Mouse (Mus musculus) forebrain, embryonic 12.5 days (tissue): ENCODE measurements around the gene Arnt2. TPM values are rescaled to one million over a fixed set of nuclear protein-coding genes. Genes with fewer than 3 reads are reported as not detected.

Experiments used
- ATAC-seq: fragments of 200-750 bp; cut with Nextera tagmentation; 2 replicates; pipeline ENCODE4 v1.8.0; 2017; ENCODE audit warnings: moderate TSS enrichment; ENCODE audit not compliant: low FRiP score
- H3K27ac ChIP-seq: fragments of 300-500 bp; sonication (generic); 2 replicates; pipeline ENCODE4 v1.5.1; 2016; ENCODE audit warnings: mild to moderate bottlenecking
- H3K27me3 ChIP-seq: fragments of 300-500 bp; sonication (generic); 2 replicates; pipeline ENCODE4 v1.6.1; 2016; ENCODE audit warnings: mild to moderate bottlenecking
- H3K36me3 ChIP-seq: fragments of 300-500 bp; sonication (generic); replicated peaks from 2 replicates; pipeline ENCODE4 v1.6.1; 2016; ENCODE audit warnings: mild to moderate bottlenecking
- H3K4me1 ChIP-seq: fragments of 300-500 bp; sonication (generic); 2 replicates; pipeline ENCODE4 v1.6.1; 2016
- H3K4me2 ChIP-seq: fragments of 300-500 bp; sonication (generic); 2 replicates; pipeline ENCODE4 v1.6.1; 2016; ENCODE audit warnings: mild to moderate bottlenecking, moderate library complexity
- H3K4me3 ChIP-seq: fragments of 300-500 bp; sonication (generic); replicated peaks from 2 replicates; pipeline ENCODE4 v1.5.1; 2016; ENCODE audit warnings: mild to moderate bottlenecking
- H3K9ac ChIP-seq: fragments of 300-500 bp; sonication (generic); 2 replicates; pipeline ENCODE4 v1.6.1; 2016; ENCODE audit warnings: mild to moderate bottlenecking
- H3K9me3 ChIP-seq: fragments of 300-500 bp; sonication (generic); 2 replicates; pipeline ENCODE4 v1.6.1; 2016
- WGBS: fragments of 180-500 bp; shearing (Covaris S2); methylation state at CpG from one replicate; pipeline ENCODE4 v1.1.7; 2016; 5-methylcytosine and 5-hydroxymethylcytosine counted together
- polyA plus RNA-seq: library from polyadenylated mRNA; unstranded; fragments of >200 nt; fragmentation: Nextera tagmentation; extraction: Ambion mirVana; gene quantifications from 2 replicates; pipeline ENCODE4 v1.2.1, GENCODE M21; 2016

Arnt2 gene
- polyA plus RNA-seq, 1 experiment from 2014 or later, result 65.9 TPM

DNA sequence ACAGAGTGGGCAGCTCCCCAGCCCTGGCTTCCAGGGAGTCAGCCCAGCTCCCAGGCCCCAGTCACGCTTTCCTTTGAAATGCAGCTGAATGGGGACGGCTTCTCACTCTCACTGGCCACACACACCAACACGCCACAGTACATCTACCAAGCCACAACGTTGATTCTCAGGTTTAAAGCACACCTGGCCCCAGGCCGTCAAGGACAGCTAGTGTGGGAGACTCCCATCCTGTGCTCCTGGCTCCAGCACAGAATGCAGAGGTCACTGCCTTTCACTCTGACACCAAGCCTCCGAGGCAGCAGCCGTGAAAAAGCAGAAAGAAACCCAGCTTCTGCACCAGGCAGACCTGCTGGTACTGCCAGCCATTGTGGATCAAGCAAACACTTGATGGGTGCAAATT lies 160.6 kb downstream of the Arnt2 start:
- Histone ChIP-seq H3K4me3 (no peak overlapping the region), H3K27ac (no peak overlapping the region), H3K4me2 (no peak overlapping the region), H3K27me3 (no peaks in the 10 kb centered on the region), H3K9me3 (no peaks in the 10 kb centered on the region), H3K36me3 (peaks cover 67% of the 10 kb centered on the region), H3K9ac (no peak overlapping the region), H3K4me1 (0 out of 2 replicates have a peak, but pooled peaks cover 5% of the 10 kb centered on the region)
- ATAC-seq, result no peak
- whole genome bisulfite sequencing, result 63% methylated on average over 7 of the region's 7 CpGs

DNA sequence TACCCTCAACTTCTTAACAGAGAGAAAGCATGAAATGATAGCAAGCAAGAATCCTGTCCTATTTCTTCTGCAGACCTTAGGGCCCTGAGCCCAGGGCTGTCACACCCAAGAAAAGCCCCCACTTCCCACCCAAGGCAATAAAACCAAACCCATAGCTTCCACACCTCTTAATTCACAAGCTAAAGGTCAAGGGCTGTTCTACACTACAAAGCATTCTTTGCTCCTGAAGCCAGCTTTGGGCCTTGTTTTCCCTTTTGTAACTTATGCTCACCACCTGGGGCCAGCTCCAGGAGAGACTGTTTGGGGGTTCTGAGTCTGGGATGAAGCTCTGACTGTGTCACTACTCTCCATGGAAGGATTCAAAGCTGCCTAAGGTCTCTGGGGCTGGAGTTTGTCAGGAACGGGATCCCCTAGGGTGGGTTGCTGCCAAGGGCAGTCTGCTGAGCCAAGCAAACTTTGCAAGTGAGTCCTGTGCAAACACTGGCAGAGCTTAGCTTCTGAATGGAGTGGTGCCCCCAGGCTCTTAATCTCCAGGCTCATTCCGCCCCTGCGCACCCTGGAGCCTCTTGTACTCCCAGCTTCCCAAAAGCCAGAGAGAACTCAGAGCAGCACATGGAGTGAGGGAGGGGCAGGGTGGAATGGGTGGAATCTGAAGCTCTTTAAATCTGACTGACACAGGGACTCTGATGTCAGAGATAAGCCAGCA lies 161.9 kb downstream of the Arnt2 start:
- H3K4me3 ChIP-seq, result no peak overlapping the region
- no peaks in the 10 kb centered on the region for H3K9me3 ChIP-seq
- no peak overlapping the region for H3K9ac ChIP-seq
- peaks cover 57% of the 10 kb centered on the region for H3K36me3 ChIP-seq
- H3K4me1 ChIP-seq, result 0 out of 2 replicates have a peak, but pooled peaks cover 5% of the 10 kb centered on the region
- 28% methylated on average over 3 of the region's 3 CpGs for WGBS
- H3K27me3 ChIP-seq, result no peaks in the 10 kb centered on the region
- H3K4me2 ChIP-seq, result no peak overlapping the region
- no peak for ATAC-seq
- no peak overlapping the region for H3K27ac ChIP-seq

DNA sequence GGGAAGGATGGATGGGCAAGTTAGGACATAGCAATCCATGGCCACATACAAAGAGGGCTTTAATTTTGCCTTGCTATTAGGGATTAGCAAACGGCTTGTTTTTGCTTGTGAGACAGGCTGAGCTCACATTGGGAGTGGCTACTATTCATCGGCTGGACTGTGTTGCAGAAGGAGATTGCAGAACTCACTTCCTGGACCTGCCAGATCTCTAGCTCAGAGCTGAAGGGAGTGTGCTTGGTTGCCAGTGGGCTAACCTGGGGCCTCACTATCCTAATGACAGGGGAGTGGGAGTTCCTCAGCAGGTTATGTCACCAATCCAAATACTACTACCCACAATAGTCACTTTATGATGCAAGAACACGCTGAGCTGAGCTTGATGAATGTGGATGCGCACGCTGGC lies 163.1 kb downstream of the Arnt2 start:
- Histone ChIP-seq H3K4me3 (no peak overlapping the region), H3K9ac (no peak overlapping the region), H3K36me3 (peaks cover 45% of the 10 kb centered on the region), H3K4me1 (0 out of 2 replicates have a peak, but pooled peaks cover 5% of the 10 kb centered on the region), H3K27me3 (no peaks in the 10 kb centered on the region), H3K4me2 (no peak overlapping the region), H3K27ac (no peak overlapping the region), H3K9me3 (no peaks in the 10 kb centered on the region)
- no peak for ATAC-seq
- 95% methylated on average over 5 of the region's 5 CpGs for WGBS

DNA sequence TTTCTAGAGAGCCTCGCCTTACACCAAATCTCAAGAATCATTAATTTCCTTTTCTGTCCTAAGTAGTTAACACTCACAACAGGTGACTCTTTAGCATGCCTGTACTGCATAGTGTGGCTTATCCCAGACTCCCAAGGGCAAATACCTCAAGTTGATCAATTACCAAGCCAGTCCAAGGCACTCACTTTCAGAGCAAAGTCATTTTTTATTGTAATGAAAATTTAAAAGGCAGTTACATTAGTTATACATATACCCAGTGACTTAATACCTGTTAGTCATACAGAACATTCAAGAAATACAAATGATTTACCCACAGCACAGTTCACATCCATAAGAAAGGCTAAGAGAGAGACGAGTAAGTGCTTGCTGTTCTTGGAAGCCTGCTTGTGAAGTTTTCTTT lies 163.9 kb downstream of the Arnt2 start:
- no peak for ATAC-seq
- H3K4me2 ChIP-seq, result no peak overlapping the region
- H3K4me3 ChIP-seq, result no peak overlapping the region
- 92% methylated on average over 2 of the region's 2 CpGs for WGBS
- 0 out of 2 replicates have a peak, but pooled peaks cover 5% of the 10 kb centered on the region for H3K4me1 ChIP-seq
- H3K9me3 ChIP-seq, result no peaks in the 10 kb centered on the region
- H3K36me3 ChIP-seq, result peaks cover 39% of the 10 kb centered on the region
- H3K9ac ChIP-seq, result no peak overlapping the region
- no peaks in the 10 kb centered on the region for H3K27me3 ChIP-seq
- H3K27ac ChIP-seq, result no peak overlapping the region

DNA sequence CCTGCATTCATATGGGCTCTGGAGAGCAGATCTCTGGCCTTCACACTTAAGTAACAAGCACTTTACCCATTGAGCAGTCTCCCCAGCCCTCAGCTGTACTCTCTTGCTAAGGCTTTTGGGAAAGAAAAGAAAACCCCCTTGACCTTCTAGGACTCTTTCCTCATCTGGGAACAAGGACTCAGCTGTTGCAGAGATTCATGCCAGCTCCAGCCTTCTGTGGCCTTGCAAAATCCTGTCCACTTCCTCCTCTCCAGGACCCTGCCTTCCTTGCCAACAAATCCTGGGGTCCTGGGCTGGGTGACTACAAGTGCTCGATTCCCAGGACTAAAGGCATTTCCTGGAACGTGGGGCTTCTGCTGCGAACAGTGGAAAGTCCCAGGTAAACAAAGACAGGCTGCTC lies 169.6 kb downstream of the Arnt2 start:
- H3K4me2 ChIP-seq, result no peak overlapping the region
- H3K36me3 ChIP-seq, result no peaks in the 10 kb centered on the region
- WGBS, result 89% methylated on average over 3 of the region's 3 CpGs
- H3K27me3 ChIP-seq, result no peaks in the 10 kb centered on the region
- no peak overlapping the region for H3K27ac ChIP-seq
- no peak for ATAC-seq
- no peak overlapping the region for H3K4me3 ChIP-seq
- no peak overlapping the region for H3K9ac ChIP-seq
- no peaks in the 10 kb centered on the region for H3K4me1 ChIP-seq
- no peaks in the 10 kb centered on the region for H3K9me3 ChIP-seq

DNA sequence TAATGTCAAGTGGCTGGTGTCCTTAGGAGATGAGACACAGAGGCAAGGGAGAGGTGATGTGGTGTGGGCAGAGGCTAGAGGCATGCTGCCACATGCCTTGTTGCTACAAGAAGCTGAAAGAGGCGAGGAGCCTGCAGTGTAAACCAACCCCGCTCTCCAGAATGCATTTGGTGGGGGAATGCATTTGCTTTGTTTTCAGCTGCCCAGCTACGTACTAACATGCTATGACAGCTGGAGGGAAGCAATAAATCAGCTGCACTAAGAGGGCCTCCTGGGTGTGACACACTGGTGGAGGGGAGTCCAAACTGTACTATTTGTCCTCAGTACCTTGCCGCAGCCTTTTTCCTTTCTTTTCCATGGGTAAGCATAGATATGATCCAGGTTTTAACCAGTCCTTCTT lies 172.3 kb downstream of the Arnt2 start:
- Histone ChIP-seq H3K4me2 (no peak overlapping the region), H3K4me1 (no peaks in the 10 kb centered on the region), H3K36me3 (no peaks in the 10 kb centered on the region), H3K4me3 (no peak overlapping the region), H3K27ac (no peak overlapping the region), H3K27me3 (no peaks in the 10 kb centered on the region), H3K9ac (no peak overlapping the region), H3K9me3 (no peaks in the 10 kb centered on the region)
- no peak for ATAC-seq
- 78% methylated on average over 4 of the region's 4 CpGs for WGBS

DNA sequence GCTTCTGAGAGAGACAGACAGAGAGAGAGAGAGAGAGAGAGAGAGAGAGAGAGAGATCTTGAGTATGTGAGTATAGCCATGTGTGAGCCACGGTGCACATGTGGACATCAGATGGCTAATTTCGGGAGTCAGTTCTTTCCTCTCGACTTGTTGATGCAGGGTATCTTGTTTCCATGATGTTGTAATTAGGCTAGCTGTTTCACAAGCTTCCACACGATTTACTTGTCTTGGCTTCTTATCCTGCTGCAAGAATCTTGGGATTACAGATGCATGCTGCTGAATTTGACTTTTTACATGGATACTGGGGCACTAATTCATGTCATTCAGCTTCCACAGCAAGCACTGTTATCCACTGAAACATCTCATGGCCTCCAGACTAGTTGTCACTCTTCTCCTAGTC lies 178.6 kb downstream of the Arnt2 start:
- no peak for ATAC-seq
- H3K9me3 ChIP-seq, result no peaks in the 10 kb centered on the region
- H3K27ac ChIP-seq, result no peak overlapping the region
- H3K27me3 ChIP-seq, result no peaks in the 10 kb centered on the region
- H3K4me1 ChIP-seq, result no peaks in the 10 kb centered on the region
- 83% methylated on average over 4 of the region's 4 CpGs for WGBS
- H3K4me2 ChIP-seq, result no peak overlapping the region
- H3K4me3 ChIP-seq, result no peak overlapping the region
- no peaks in the 10 kb centered on the region for H3K36me3 ChIP-seq
- no peak overlapping the region for H3K9ac ChIP-seq

DNA sequence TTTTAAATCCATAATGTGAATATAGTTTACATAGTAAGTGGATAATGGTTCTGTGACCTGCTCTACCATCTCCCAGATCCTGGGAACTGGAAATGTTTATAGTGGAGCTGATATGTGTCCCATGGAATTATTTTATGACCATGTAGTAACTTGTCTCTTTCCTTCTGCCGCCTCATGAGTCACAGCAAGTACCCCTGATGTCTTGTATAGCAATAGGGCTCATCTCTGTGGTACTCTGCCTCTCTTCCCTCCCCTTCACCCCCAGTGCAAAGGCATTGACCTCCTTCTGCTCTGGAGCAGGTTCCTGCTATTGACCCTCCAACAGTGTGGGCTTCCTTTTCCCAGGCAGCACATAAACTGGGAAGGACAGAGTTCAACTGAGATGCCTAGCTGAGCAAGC lies 182.3 kb downstream of the Arnt2 start:
- Histone ChIP-seq H3K36me3 (no peaks in the 10 kb centered on the region), H3K4me3 (no peak overlapping the region), H3K27me3 (no peaks in the 10 kb centered on the region), H3K27ac (no peak overlapping the region), H3K4me2 (no peak overlapping the region), H3K9me3 (no peaks in the 10 kb centered on the region), H3K9ac (no peak overlapping the region), H3K4me1 (no peaks in the 10 kb centered on the region)
- whole genome bisulfite sequencing, result 94% methylated on average over 1 of the region's 1 CpGs
- no peak for ATAC-seq

DNA sequence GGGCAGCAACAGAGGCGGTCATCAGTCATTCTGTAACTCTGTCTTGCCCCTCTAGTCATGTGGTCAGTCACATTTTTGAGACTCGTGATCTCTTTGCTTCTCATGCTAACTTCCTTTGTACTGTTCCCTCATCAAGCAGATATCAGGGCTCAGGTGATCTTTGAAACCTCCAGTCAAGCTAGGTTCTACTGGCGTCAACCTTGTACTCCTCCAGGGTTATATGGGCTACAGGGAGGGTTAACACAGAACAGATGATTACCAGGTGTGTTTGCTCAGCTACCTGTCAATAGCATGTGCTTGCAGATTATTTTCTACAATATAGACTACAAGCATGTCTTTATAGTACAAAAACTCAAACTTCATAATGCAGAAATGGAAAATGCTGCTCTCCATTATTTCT lies 183.1 kb downstream of the Arnt2 start:
- ATAC-seq, result no peak
- no peak overlapping the region for H3K4me3 ChIP-seq
- H3K9ac ChIP-seq, result no peak overlapping the region

DNA sequence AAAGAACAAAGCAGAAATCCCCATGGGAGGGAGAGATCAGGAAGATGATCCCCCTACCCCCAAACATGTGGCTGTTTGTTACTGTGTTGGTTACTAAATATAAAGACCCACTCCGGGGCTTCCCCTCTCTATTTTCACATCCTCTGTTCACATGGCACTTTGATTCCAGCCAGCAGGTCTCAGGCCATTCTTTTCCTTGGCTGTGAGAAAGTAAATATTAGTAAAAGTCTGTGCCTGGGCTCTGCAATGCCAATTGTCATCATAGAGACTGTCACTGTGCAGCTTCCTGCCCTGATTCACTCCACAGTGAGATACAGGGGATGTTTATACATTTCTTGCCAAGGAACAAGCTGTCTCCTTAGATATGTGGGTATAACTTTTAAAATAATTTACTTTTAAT lies 197.9 kb downstream of the Arnt2 start:
- H3K9me3 ChIP-seq, result no peaks in the 10 kb centered on the region
- no peaks in the 10 kb centered on the region for H3K36me3 ChIP-seq
- no peak overlapping the region for H3K9ac ChIP-seq
- H3K27me3 ChIP-seq, result no peaks in the 10 kb centered on the region
- no peak overlapping the region for H3K4me2 ChIP-seq
- no peak for ATAC-seq
- no peak overlapping the region for H3K27ac ChIP-seq
- 0 out of 2 replicates have a peak, but pooled peaks cover 8% of the 10 kb centered on the region for H3K4me1 ChIP-seq
- 73% methylated on average over 1 of the region's 1 CpGs for WGBS
- no peak overlapping the region for H3K4me3 ChIP-seq

More for the DNA sequence above, 183.1 kb downstream of the Arnt2 start:
- no peak overlapping the region for H3K4me2 ChIP-seq
- no peaks in the 10 kb centered on the region for H3K27me3 ChIP-seq
- H3K9me3 ChIP-seq, result no peaks in the 10 kb centered on the region
- WGBS, result 84% methylated on average over 3 of the region's 3 CpGs
- no peaks in the 10 kb centered on the region for H3K36me3 ChIP-seq
- no peak overlapping the region for H3K27ac ChIP-seq
- H3K4me1 ChIP-seq, result no peaks in the 10 kb centered on the region

DNA sequence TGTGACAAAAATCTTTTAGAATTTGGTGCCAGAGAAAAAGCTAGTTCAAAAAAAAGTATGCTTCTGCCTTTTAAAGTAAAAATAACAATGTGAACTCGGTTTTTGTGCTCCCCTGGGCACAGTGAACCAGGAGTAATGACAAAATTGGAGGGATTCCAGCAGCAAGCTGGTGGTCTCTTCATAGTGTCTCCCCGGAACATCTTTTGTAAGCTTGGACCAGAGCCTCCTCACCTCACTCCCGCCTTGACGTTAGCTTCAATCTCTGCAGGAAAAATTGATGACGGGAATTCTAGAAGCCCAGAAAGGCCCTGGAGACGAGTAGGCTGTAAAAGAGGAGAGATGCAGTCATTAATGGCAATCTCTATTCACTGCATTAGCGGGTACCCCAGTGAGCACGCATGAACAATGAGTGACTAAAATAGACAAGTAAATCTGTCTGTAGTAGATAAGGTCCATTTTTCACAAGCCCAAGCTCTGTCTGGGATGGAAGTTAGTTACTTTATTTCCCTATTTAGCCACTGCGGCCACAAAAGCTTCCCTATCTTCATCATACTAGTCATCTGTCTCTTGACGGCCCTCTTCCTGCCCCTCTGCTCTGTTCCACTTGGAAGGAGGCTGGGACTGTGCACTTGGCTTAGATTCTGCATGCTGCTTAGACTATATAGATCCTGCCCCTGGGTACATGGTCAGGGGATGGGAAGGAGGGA lies 199.2 kb downstream of the Arnt2 start:
- Histone ChIP-seq H3K27me3 (no peaks in the 10 kb centered on the region), H3K9ac (no peak overlapping the region), H3K4me2 (no peak overlapping the region), H3K9me3 (no peaks in the 10 kb centered on the region), H3K4me1 (0 out of 2 replicates have a peak, but pooled peaks cover 8% of the 10 kb centered on the region), H3K4me3 (no peak overlapping the region), H3K27ac (no peak overlapping the region), H3K36me3 (no peaks in the 10 kb centered on the region)
- 65% methylated on average over 10 of the region's 10 CpGs for WGBS
- ATAC-seq, result no peak

DNA sequence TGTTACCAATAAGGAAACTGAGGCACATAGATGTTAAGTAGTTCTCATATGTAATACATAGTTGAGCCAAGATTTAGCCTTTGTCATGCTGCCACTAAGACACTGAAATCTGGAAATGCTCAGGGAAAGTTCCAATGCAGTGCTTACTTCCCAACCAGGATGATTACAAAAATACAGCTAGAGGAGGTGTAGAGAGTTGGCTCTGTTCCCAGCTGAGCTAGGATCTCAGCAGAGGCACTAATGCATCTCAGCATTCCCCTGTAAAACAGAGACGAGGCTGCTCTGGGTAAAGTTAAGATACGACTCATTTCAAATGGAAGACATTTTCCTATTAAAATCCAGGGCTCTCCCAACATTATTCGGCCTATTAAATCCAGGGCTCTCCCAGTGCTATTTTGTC lies 206.0 kb downstream of the Arnt2 start:
- Histone ChIP-seq H3K4me3 (no peak overlapping the region), H3K9ac (no peak overlapping the region), H3K4me1 (no peaks in the 10 kb centered on the region), H3K9me3 (no peaks in the 10 kb centered on the region), H3K36me3 (no peaks in the 10 kb centered on the region), H3K27me3 (no peaks in the 10 kb centered on the region), H3K27ac (no peak overlapping the region), H3K4me2 (no peak overlapping the region)
- ATAC-seq, result no peak
- 83% methylated on average over 3 of the region's 3 CpGs for WGBS
